Mouse (Mus musculus) lung, postnatal 0 days (tissue): ENCODE measurements around the gene B4galnt1.
A peak's percentile ranks its signal among the peaks of the same experiment; 100 is the strongest.

Experiments
- CTCF ChIP-seq: IDR thresholded peaks from 2 replicates; pipeline ENCODE4 v1.5.1; 2016; ENCODE audit warnings: antibody characterized with exemption, mild to moderate bottlenecking
- EP300 ChIP-seq: IDR thresholded peaks from 2 replicates; pipeline ENCODE4 v1.6.1; 2016; ENCODE audit warnings: antibody characterized with exemption, mild to moderate bottlenecking, control low read depth

- TF ChIP-seq CTCF (peak; percentile 70), EP300 (no peak)
Observed at GRCm38 (mm10) chr10:127125210-127126001, 39.6 kb upstream of the B4galnt1 start.
